Mouse (Mus musculus) kidney, adult 2 months (tissue): ENCODE results near the gene Pdk2.

ENCODE experiments used
- CTCF ChIP-seq: fragments of 200-500 bp; conservative IDR thresholded peaks from 2 replicates; pipeline ENCODE4 v1.5.1; 2011; ENCODE audit warnings: low read depth, mild to moderate bottlenecking, control low read depth, low read length, moderate library complexity, mixed read lengths; ENCODE audit not compliant: insufficient read depth, insufficient read length
- POLR2A ChIP-seq: fragments of 200-500 bp; IDR thresholded peaks from one replicate; pipeline ENCODE4 v1.6.1; 2011; ENCODE audit warnings: low read depth, low read length, control low read depth

DNA sequence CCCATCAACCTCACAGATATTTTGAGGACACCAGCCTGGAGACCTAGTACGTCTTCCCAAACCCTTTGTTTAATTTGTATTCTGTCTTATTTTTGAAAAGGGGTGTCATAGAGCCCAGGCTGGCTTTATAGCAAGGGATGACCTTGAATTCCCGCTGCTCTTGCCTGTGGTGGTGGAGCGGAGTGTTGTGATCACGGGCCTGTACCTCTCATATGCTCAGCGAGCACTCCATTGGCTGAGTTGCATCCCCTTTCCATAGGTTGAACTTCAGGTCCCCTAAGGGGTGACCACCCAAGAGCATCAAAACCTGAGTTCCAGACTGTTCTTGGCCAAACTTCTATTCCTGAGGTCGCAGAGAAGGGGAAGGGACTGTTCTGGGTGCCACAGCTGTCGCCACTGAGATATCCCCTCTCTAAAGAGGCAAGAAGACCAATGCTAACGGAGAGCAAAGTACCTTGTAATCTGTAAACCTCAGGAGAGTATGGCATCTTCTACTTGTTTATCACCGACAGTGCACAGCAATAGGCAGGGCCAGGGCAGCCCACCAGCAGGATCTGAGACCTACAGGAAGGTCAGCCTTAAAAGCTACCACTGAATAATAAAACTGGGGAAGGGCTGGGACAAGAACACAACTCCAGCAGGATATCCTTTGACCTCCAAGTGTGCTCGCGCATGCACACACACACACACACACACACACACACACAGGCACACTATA lies 61.5 kb downstream of the Pdk2 start:
- no peak for TF ChIP-seq POLR2A
- no peak for TF ChIP-seq CTCF
